Mouse (Mus musculus) intestine, postnatal 0 days (tissue): ENCODE measurements around the gene Gm47955. TPM values are rescaled to one million over a fixed set of nuclear protein-coding genes. Genes with fewer than 3 reads are reported as not detected.
"Not testable (repeated sequence)": the region's sequence is repeated elsewhere in the genome, so short reads cannot be mapped to it uniquely, and the experiment has no call there.

ENCODE experiments used
- ATAC-seq: fragments of 200-750 bp; cut with Nextera tagmentation; 2 replicates; pipeline ENCODE4 v1.8.0; 2017; ENCODE audit warnings: mild to moderate bottlenecking, moderate TSS enrichment, moderate library complexity
- H3K27ac ChIP-seq: fragments of 300-500 bp; sonication (generic); 2 replicates; pipeline ENCODE4 v1.5.1; 2014; ENCODE audit warnings: mild to moderate bottlenecking, low read depth, low read length, moderate library complexity
- H3K27me3 ChIP-seq: fragments of 300-500 bp; sonication (generic); replicated peaks from 2 replicates; pipeline ENCODE4 v1.6.1; 2014; ENCODE audit warnings: low read length, mixed read lengths; ENCODE audit not compliant: control insufficient read depth, insufficient read depth
- H3K36me3 ChIP-seq: fragments of 300-500 bp; sonication (generic); 2 replicates; pipeline ENCODE4 v1.6.1; 2014; ENCODE audit warnings: mild to moderate bottlenecking, moderate library complexity; ENCODE audit not compliant: control insufficient read depth, insufficient read depth
- H3K4me1 ChIP-seq: fragments of 300-500 bp; sonication (generic); replicated peaks from 2 replicates; pipeline ENCODE4 v1.6.1; 2014; ENCODE audit warnings: antibody characterized with exemption, low read length, mixed read lengths; ENCODE audit not compliant: control insufficient read depth, insufficient read depth
- H3K4me2 ChIP-seq: fragments of 300-500 bp; sonication (generic); replicated peaks from 2 replicates; pipeline ENCODE4 v1.6.1; 2014; ENCODE audit warnings: low read depth, mild to moderate bottlenecking, moderate library complexity
- H3K4me3 ChIP-seq: fragments of 300-500 bp; sonication (generic); 2 replicates; pipeline ENCODE4 v1.5.1; 2014; ENCODE audit warnings: low read depth, low read length
- H3K9ac ChIP-seq: fragments of 300-500 bp; sonication (generic); 2 replicates; pipeline ENCODE4 v1.6.1; 2014; ENCODE audit warnings: mild to moderate bottlenecking, low read depth, low read length
- H3K9me3 ChIP-seq: fragments of 300-500 bp; sonication (generic); 2 replicates; pipeline ENCODE4 v1.6.1; 2016; ENCODE audit warnings: mixed run types; ENCODE audit not compliant: control insufficient read depth
- CTCF ChIP-seq: sonication (generic); IDR thresholded peaks from 2 replicates; pipeline ENCODE4 v1.5.1; 2016; ENCODE audit warnings: low read depth, mild to moderate bottlenecking, control low read depth, antibody characterized with exemption, moderate library complexity
- WGBS: fragments of 180-500 bp; shearing (Covaris S2); extraction: QIAGEN DNeasy Blood & Tissue Kit; methylation state at CpG from one replicate; pipeline ENCODE4 v1.1.7; 2014; 5-methylcytosine and 5-hydroxymethylcytosine counted together
- polyA plus RNA-seq: library from polyadenylated mRNA; unstranded; fragments of >200 nt; fragmentation: Nextera tagmentation; extraction: Ambion mirVana; gene quantifications from 2 replicates; pipeline ENCODE4 v1.2.1, GENCODE M21; 2015

Gm47955 gene
- not detected in 2 replicates for polyA plus RNA-seq

- ATAC-seq: no peak
- 81% methylated on average over 8 of the region's 11 CpGs for WGBS
- Histone ChIP-seq H3K9ac (no peak within 1 kb of the TSS), H3K4me2 (no peak within 1 kb of the TSS), H3K9me3 (no peaks in the 10 kb centered on the region), H3K27ac (no peak within 1 kb of the TSS), H3K27me3 (no peaks in the 10 kb centered on the region), H3K4me3 (no peak within 1 kb of the TSS), H3K4me1 (no peaks in the 10 kb centered on the region), H3K36me3 (no peaks in the 10 kb centered on the region)
- TF ChIP-seq CTCF: 0 out of 2 replicates have a peak, but pooled peaks have one; percentile 2
Measured at GRCm38 (mm10) chr1:82959870-82960385, at the start of gene Gm47955. Gene Gm47955 (plus strand): TSS chr1:82960286.

- Histone ChIP-seq H3K27me3 (no peaks in the 10 kb centered on the region), H3K4me1 (no peaks in the 10 kb centered on the region), H3K27ac (no peak within 1 kb of the TSS), H3K9ac (no peak within 1 kb of the TSS), H3K4me2 (no peak within 1 kb of the TSS), H3K36me3 (no peaks in the 10 kb centered on the region), H3K9me3 (no peaks in the 10 kb centered on the region), H3K4me3 (no peak within 1 kb of the TSS)
- peak; percentile 53 for TF ChIP-seq CTCF
- 0 out of 2 replicates have a peak, but pooled peaks have one; percentile 24 for ATAC-seq
- 75% methylated on average over 3 of the region's 3 CpGs for WGBS
Measured at GRCm38 (mm10) chr1:82913025-82913424, 47.1 kb upstream of the Gm47955 start, which contains the start of gene A030005L19Rik. Gene A030005L19Rik (plus strand): TSS chr1:82913325.

GRCm38 (mm10) chr1:82913434-82913833 lies 46.7 kb upstream of the Gm47955 start:
- not testable (repeated sequence) for H3K4me3 ChIP-seq, H3K27me3 ChIP-seq, H3K9me3 ChIP-seq, H3K27ac ChIP-seq, H3K4me2 ChIP-seq, H3K4me1 ChIP-seq, H3K9ac ChIP-seq, H3K36me3 ChIP-seq, ATAC-seq
- WGBS: 82% methylated on average over 5 of the region's 5 CpGs

- Histone ChIP-seq H3K27ac (no peak within 1 kb of the TSS), H3K9ac (no peak within 1 kb of the TSS), H3K4me2 (no peak within 1 kb of the TSS), H3K4me3 (no peak within 1 kb of the TSS), H3K36me3 (no peaks in the 10 kb centered on the region), H3K4me1 (no peaks in the 10 kb centered on the region), H3K27me3 (no peaks in the 10 kb centered on the region), H3K9me3 (no peaks in the 10 kb centered on the region)
- ATAC-seq: no peak
- WGBS: 79% methylated on average over 6 of the region's 6 CpGs
- no peak for TF ChIP-seq CTCF
Measured at GRCm38 (mm10) chr1:82924650-82925049, 35.4 kb upstream of the Gm47955 start, which contains the start of gene A030014E15Rik. Gene A030014E15Rik (plus strand): TSS chr1:82924917.

- H3K4me1 ChIP-seq, H3K9ac ChIP-seq, H3K4me3 ChIP-seq, H3K4me2 ChIP-seq, H3K27ac ChIP-seq, H3K36me3 ChIP-seq, H3K27me3 ChIP-seq, ATAC-seq, H3K9me3 ChIP-seq: not testable (repeated sequence)
- WGBS: 84% methylated on average over 1 of the region's 3 CpGs
Measured at GRCm38 (mm10) chr1:82930558-82930957, 29.5 kb upstream of the Gm47955 start.

GRCm38 (mm10) chr1:82931326-82931725 lies 28.8 kb upstream of the Gm47955 start, which contains the start of gene Gm6217:
Gene Gm6217 (minus strand): TSS chr1:82931399.
- H3K36me3 ChIP-seq, H3K4me2 ChIP-seq, H3K27me3 ChIP-seq, H3K9me3 ChIP-seq, H3K27ac ChIP-seq, ATAC-seq, H3K4me3 ChIP-seq, H3K9ac ChIP-seq, H3K4me1 ChIP-seq: not testable (repeated sequence)
- no CpG with 5 or more reads among the region's 6 CpGs for WGBS

- H3K36me3 ChIP-seq: no peaks in the 10 kb centered on the region
- H3K4me1 ChIP-seq: no peaks in the 10 kb centered on the region
- WGBS: 92% methylated on average over 5 of the region's 5 CpGs
- TF ChIP-seq CTCF: no peak
- peaks cover 5% of the 10 kb centered on the region; the same call in 1 of the 2 replicates for H3K9me3 ChIP-seq
- H3K27me3 ChIP-seq: no peaks in the 10 kb centered on the region
- no peak overlapping the region for H3K4me3 ChIP-seq
- H3K27ac ChIP-seq: no peak overlapping the region
- ATAC-seq: no peak
- H3K9ac ChIP-seq: no peak overlapping the region
- H3K4me2 ChIP-seq: no peak overlapping the region
Measured at GRCm38 (mm10) chr1:82938666-82939065, 21.4 kb upstream of the Gm47955 start.

DNA sequence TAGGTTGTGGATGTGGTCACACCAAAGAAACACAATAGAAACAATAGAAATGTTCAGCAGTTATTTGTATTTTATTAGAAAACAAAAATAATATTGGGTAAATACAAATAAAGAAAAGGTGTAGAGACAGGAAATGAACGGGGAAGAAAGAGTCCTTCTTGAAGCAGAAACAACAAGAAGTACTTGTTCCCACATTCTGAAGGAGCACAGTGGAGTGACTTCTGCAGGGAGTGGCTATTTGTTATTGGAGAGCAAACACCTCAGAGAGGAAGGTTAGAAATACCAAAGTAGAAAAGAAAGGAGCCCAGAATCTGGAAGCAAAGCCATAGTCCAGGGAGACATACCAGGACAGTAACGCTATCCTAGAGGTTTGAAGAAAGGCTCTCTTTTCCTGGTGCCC lies 17.6 kb upstream of the Gm47955 start:
- not testable (repeated sequence) for H3K27ac ChIP-seq, H3K9ac ChIP-seq, H3K4me2 ChIP-seq, H3K4me3 ChIP-seq, H3K36me3 ChIP-seq, H3K4me1 ChIP-seq, ATAC-seq, H3K9me3 ChIP-seq, H3K27me3 ChIP-seq
- WGBS: 64% methylated on average over 1 of the region's 2 CpGs

GRCm38 (mm10) chr1:82943295-82943694 lies 16.8 kb upstream of the Gm47955 start, which contains the start of gene A030003K21Rik:
Gene A030003K21Rik (minus strand): TSS chr1:82943388.
- H3K4me3 ChIP-seq, H3K9me3 ChIP-seq, H3K36me3 ChIP-seq, H3K9ac ChIP-seq, H3K27ac ChIP-seq, H3K27me3 ChIP-seq, H3K4me1 ChIP-seq, ATAC-seq, H3K4me2 ChIP-seq: not testable (repeated sequence)
- WGBS: no CpG with 5 or more reads among the region's 6 CpGs
